Mouse (Mus musculus) liver, embryonic 11.5 days (tissue): ENCODE measurements around the gene Rorc. TPM values are rescaled to one million over a fixed set of nuclear protein-coding genes. Genes with fewer than 3 reads are reported as not detected.

Experiments
- ATAC-seq: fragments of 200-750 bp; cut with Nextera tagmentation; replicated peaks from 2 replicates; pipeline ENCODE4 v1.8.0; 2017; ENCODE audit warnings: moderate number of reproducible peaks, mild to moderate bottlenecking, moderate TSS enrichment, moderate library complexity; ENCODE audit not compliant: low FRiP score
- DNase-seq: peaks from one replicate; pipeline ENCODE4 v3.0.0-alpha.2; 2017; ENCODE audit warnings: low spot score
- H3K27ac ChIP-seq: fragments of 300-500 bp; sonication (generic); 2 replicates; pipeline ENCODE4 v1.5.1; 2014; ENCODE audit warnings: mild to moderate bottlenecking, low read depth, low read length, control low read depth
- H3K27me3 ChIP-seq: fragments of 300-500 bp; sonication (generic); replicated peaks from 2 replicates; pipeline ENCODE4 v1.6.1; 2014; ENCODE audit warnings: low read length, mixed read lengths; ENCODE audit not compliant: control insufficient read depth, insufficient read depth
- H3K36me3 ChIP-seq: fragments of 300-500 bp; sonication (generic); 2 replicates; pipeline ENCODE4 v1.6.1; 2014; ENCODE audit warnings: mild to moderate bottlenecking, low read length, moderate library complexity, mixed read lengths; ENCODE audit not compliant: control insufficient read depth, insufficient read depth
- H3K4me1 ChIP-seq: fragments of 300-500 bp; sonication (generic); replicated peaks from 2 replicates; pipeline ENCODE4 v1.6.1; 2014; ENCODE audit warnings: low read length, mixed read lengths; ENCODE audit not compliant: control insufficient read depth, insufficient read depth
- H3K4me2 ChIP-seq: fragments of 300-500 bp; sonication (generic); 2 replicates; pipeline ENCODE4 v1.6.1; 2014; ENCODE audit warnings: mild to moderate bottlenecking, control low read depth, moderate library complexity
- H3K4me3 ChIP-seq: fragments of 300-500 bp; sonication (generic); 2 replicates; pipeline ENCODE4 v1.5.1; 2014; ENCODE audit warnings: low read depth, low read length, control low read depth
- H3K9ac ChIP-seq: fragments of 300-500 bp; sonication (generic); 2 replicates; pipeline ENCODE4 v1.6.1; 2014; ENCODE audit warnings: low read depth, low read length, control low read depth
- H3K9me3 ChIP-seq: fragments of 300-500 bp; sonication (generic); 2 replicates; pipeline ENCODE4 v1.6.1; 2016; ENCODE audit warnings: low read length, inconsistent platforms, mixed read lengths; ENCODE audit not compliant: control insufficient read depth
- WGBS: fragments of 180-500 bp; shearing (Covaris S2); extraction: QIAGEN DNeasy Blood & Tissue Kit; methylation state at CpG from one replicate; pipeline ENCODE4 v1.1.7; 2014; 5-methylcytosine and 5-hydroxymethylcytosine counted together
- polyA plus RNA-seq: library from polyadenylated mRNA; unstranded; fragments of >200 nt; fragmentation: Nextera tagmentation; extraction: Ambion mirVana; gene quantifications from 2 replicates; pipeline ENCODE4 v1.2.1, GENCODE M21; 2014

Gene Rorc
- polyA plus RNA-seq, 1 experiment from 2014 or later = 1.0 TPM

- 3% methylated on average over 1 of the region's 1 CpGs for WGBS
- no peak for ATAC-seq
Observed at GRCm38 (mm10) chr3:94360812-94361211, 11.8 kb upstream of the Rorc start.

DNA sequence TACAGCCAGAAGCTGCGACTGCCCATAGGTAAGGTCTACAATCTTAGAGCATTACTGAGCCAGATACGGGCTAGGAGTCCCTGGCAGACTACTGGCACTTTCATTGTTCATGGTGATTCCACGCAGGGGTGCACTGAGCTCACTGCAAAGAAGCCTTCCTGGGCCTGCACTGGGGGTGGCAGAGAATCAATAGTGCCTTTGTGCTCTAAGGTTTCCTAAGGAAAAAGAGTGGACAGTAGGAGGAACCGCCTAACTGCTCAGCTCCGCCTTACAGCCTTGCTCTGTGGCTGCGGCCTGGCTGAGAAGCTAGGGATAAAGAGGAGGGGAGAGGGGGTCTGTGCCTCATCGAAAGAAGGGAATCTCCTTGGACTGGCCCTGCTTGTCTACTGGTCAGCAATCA is 10.5 kb upstream of the Rorc start, which contains the start of gene C2cd4d:
Gene C2cd4d (plus strand): TSS at position 301 of the 400 bp plus-strand sequence.
- Histone ChIP-seq H3K9ac (peak within 1 kb of the TSS; percentile 41; the same call in 1 of the 2 replicates), H3K27ac (no peak within 1 kb of the TSS), H3K4me1 (no peaks in the 10 kb centered on the region), H3K4me2 (peak within 1 kb of the TSS; percentile 76), H3K27me3 (peaks cover 49% of the 10 kb centered on the region), H3K9me3 (no peaks in the 10 kb centered on the region), H3K4me3 (peak within 1 kb of the TSS; percentile 52), H3K36me3 (no peaks in the 10 kb centered on the region)
- DNase-seq (no peak), ATAC-seq (no peak)
- 62% methylated on average over 7 of the region's 7 CpGs for WGBS

More at GRCm38 (mm10) chr3:94360812-94361211, 11.8 kb upstream of the Rorc start:
- Histone ChIP-seq H3K27me3 (peaks cover 42% of the 10 kb centered on the region), H3K4me1 (no peaks in the 10 kb centered on the region), H3K4me2 (no peak overlapping the region), H3K27ac (no peak overlapping the region), H3K36me3 (no peaks in the 10 kb centered on the region), H3K9ac (no peak overlapping the region), H3K9me3 (no peaks in the 10 kb centered on the region), H3K4me3 (no peak overlapping the region)
- DNase-seq = no peak

DNA sequence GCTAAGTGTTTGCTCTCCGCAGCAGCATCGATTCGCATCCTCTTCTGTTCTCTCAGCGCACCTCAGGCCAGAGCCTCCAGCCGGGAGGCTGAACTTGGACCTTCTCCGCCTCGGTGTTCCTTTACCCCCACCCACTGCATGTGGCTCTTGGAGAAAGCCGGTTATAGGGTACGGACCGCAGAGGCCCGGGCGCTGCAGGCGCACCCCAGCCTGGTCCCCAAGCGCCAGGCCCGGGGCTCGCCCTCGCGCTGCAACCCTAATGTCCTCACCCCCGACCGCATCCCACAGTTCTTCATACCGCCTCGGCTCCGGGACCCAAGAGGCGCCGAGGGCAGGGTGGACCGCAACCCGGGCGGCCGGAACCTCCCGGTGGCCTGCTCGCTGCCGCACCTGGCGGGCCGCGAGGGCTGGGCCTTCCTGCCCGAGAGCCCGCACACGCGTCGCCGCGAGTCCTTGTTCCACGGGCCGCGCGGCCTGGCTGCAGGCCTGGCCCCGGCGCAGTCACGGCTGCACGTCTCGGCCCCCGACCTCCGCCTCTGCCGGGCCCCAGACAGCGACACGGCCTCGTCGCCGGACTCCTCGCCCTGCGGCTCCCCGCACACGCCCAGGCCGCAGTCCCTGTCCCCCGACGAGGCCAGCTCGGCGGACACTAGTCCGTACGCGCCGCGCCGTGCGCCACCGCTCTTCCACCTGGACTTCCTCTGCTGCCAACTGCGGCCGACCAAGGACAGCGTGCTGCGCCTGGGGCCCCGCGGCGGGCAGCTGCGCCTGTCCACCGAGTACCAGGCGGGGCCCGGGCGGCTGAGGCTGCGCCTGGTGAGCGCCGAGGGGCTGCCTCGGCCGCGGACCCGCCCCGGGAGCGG is 9.1 kb upstream of the Rorc start:
- 5% methylated on average over 97 of the region's 97 CpGs for WGBS

GRCm38 (mm10) chr3:94364154-94364526 is 8.5 kb upstream of the Rorc start:
- Histone ChIP-seq H3K9ac (peak overlapping the region; percentile 3), H3K27me3 (peaks cover 49% of the 10 kb centered on the region)

More for the DNA sequence above, 9.1 kb upstream of the Rorc start:
- H3K4me2 ChIP-seq = peak overlapping the region; percentile 76
- peaks cover 49% of the 10 kb centered on the region for H3K27me3 ChIP-seq
- peak overlapping the region; percentile 41 for H3K9ac ChIP-seq
- H3K36me3 ChIP-seq = no peaks in the 10 kb centered on the region
- ATAC-seq (peak; percentile 18; the same call in 1 of the 2 replicates), DNase-seq (peak; percentile 42)
- H3K9me3 ChIP-seq = no peaks in the 10 kb centered on the region
- H3K4me1 ChIP-seq = no peaks in the 10 kb centered on the region
- no peak overlapping the region for H3K27ac ChIP-seq
- H3K4me3 ChIP-seq = peak overlapping the region; percentile 52

GRCm38 (mm10) chr3:94366761-94367160 is 5.8 kb upstream of the Rorc start:
- 21% methylated on average over 3 of the region's 3 CpGs for WGBS
- Histone ChIP-seq H3K4me3 (no peak overlapping the region), H3K27me3 (peaks cover 43% of the 10 kb centered on the region)

More at GRCm38 (mm10) chr3:94364154-94364526, 8.5 kb upstream of the Rorc start:
- H3K9me3 ChIP-seq = no peaks in the 10 kb centered on the region
- no peaks in the 10 kb centered on the region for H3K36me3 ChIP-seq
- no peaks in the 10 kb centered on the region for H3K4me1 ChIP-seq
- DNase-seq (no peak), ATAC-seq (peak; percentile 8; the same call in 1 of the 2 replicates)
- H3K4me3 ChIP-seq = peak overlapping the region; percentile 52
- H3K27ac ChIP-seq = no peak overlapping the region
- H3K4me2 ChIP-seq = peak overlapping the region; percentile 76
- 5% methylated on average over 22 of the region's 23 CpGs for WGBS

DNA sequence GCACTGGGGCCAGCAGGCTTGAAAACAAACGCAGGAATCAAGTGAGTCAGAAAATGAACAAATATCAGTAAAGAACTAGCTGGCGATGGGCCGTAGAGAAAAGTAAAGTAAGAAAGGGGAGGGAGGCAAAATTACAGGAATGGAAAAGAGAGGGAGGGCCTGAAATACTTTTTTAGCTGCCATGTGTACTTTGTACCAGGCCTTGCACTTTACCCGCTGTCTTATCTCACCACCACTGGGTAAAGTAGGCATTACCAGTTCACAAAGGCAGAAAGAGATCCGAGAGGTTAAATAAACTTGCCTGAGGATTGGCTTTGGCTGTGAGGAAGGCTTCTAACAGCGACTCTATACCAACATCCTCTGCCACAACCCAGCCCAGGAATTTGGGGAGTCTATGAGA is 5.1 kb upstream of the Rorc start:
- H3K4me2 ChIP-seq = no peak overlapping the region
- H3K27ac ChIP-seq = no peak overlapping the region
- H3K9ac ChIP-seq = no peak overlapping the region
- peaks cover 35% of the 10 kb centered on the region for H3K27me3 ChIP-seq
- no peak overlapping the region for H3K4me3 ChIP-seq
- H3K9me3 ChIP-seq = no peaks in the 10 kb centered on the region
- DNase-seq (no peak), ATAC-seq (no peak)
- H3K4me1 ChIP-seq = no peaks in the 10 kb centered on the region
- WGBS = 74% methylated on average over 6 of the region's 6 CpGs
- no peaks in the 10 kb centered on the region for H3K36me3 ChIP-seq

More at GRCm38 (mm10) chr3:94366761-94367160, 5.8 kb upstream of the Rorc start:
- H3K4me2 ChIP-seq = no peak overlapping the region
- DNase-seq (peak; percentile 75), ATAC-seq (peak; percentile 40; the same call in 1 of the 2 replicates)
- no peak overlapping the region for H3K27ac ChIP-seq
- H3K9ac ChIP-seq = no peak overlapping the region
- no peaks in the 10 kb centered on the region for H3K4me1 ChIP-seq
- H3K36me3 ChIP-seq = no peaks in the 10 kb centered on the region
- no peaks in the 10 kb centered on the region for H3K9me3 ChIP-seq

GRCm38 (mm10) chr3:94368631-94369030 is 4.0 kb upstream of the Rorc start:
- no peak for DNase-seq
- H3K36me3 ChIP-seq = no peaks in the 10 kb centered on the region
- H3K27me3 ChIP-seq = peaks cover 33% of the 10 kb centered on the region
- no peak for ATAC-seq
- no peaks in the 10 kb centered on the region; the same call in 1 of the 2 replicates for H3K4me1 ChIP-seq
- H3K27ac ChIP-seq = no peak overlapping the region
- no peak overlapping the region for H3K9ac ChIP-seq
- no peak overlapping the region for H3K4me3 ChIP-seq
- no peaks in the 10 kb centered on the region for H3K9me3 ChIP-seq
- H3K4me2 ChIP-seq = no peak overlapping the region
- 53% methylated on average over 6 of the region's 6 CpGs for WGBS

DNA sequence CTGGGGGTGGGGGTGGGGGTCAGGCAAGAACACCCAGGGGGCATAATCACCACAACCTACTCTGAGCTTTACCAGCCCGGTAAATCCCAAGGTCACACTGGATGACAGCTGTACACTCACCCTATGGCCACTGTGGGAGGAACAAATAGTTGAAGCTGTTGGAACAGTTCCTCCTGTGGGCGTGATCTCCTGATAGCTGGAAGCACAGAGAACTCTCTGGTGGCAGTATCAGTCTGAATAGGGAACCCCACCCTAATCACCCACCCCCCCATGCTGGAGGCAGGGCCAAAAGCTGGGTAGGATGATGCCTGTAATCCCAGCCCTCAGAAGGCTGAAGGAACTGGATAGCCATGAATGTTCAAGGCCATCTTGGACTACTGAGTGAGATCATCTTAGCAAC is 2.9 kb upstream of the Rorc start:
- DNase-seq = no peak
- H3K4me2 ChIP-seq = no peak overlapping the region
- ATAC-seq = no peak
- no peaks in the 10 kb centered on the region for H3K36me3 ChIP-seq
- peaks cover 26% of the 10 kb centered on the region for H3K27me3 ChIP-seq
- no peak overlapping the region for H3K4me3 ChIP-seq
- no peak overlapping the region for H3K27ac ChIP-seq
- no peaks in the 10 kb centered on the region for H3K9me3 ChIP-seq
- no peaks in the 10 kb centered on the region; the same call in 1 of the 2 replicates for H3K4me1 ChIP-seq
- 36% methylated on average over 2 of the region's 2 CpGs for WGBS
- no peak overlapping the region for H3K9ac ChIP-seq
